Comparison of ENCODE assay signal across 8 mouse cellular contexts in genomic region chr9:105053812-105054211, GRCm38 (mm10). TPM values are rescaled to one million over a fixed set of nuclear protein-coding genes. Genes with fewer than 3 reads are reported as not detected.
DNase-seq lines count a peak whose midpoint lies in the region; ATAC-seq and TF ChIP-seq lines count a peak whose summit lies in the region.

No protein-coding gene starts in this region.

- no peaks in the 10 kb centered on the region; the same call in 1 of the 2 replicates for H3K27me3 ChIP-seq in heart, embryonic 13.5 days (replicated peaks)
- no peaks in the 10 kb centered on the region for H3K27me3 ChIP-seq in hindbrain, embryonic 14.5 days (ENCODE audit: control insufficient read depth, insufficient read depth, low read length)
- no peaks in the 10 kb centered on the region for H3K27me3 ChIP-seq in midbrain, embryonic 13.5 days

- WGBS in heart, embryonic 13.5 days, result 39% methylated on average over 4 of the region's 4 CpGs
- 64% methylated on average over 4 of the region's 4 CpGs for WGBS in hindbrain, embryonic 14.5 days
- 53% methylated on average over 4 of the region's 4 CpGs for whole genome bisulfite sequencing in midbrain, embryonic 13.5 days

- peaks cover 42% of the 10 kb centered on the region for H3K36me3 ChIP-seq in heart, embryonic 13.5 days
- peaks cover 38% of the 10 kb centered on the region for H3K36me3 ChIP-seq in hindbrain, embryonic 14.5 days (replicated peaks; ENCODE audit: control insufficient read depth, insufficient read depth)
- peaks cover 38% of the 10 kb centered on the region for H3K36me3 ChIP-seq in midbrain, embryonic 13.5 days

- TF ChIP-seq POLR2A in bone marrow macrophage, adult 2 months (IDR thresholded peaks at IDR 0.05; ENCODE audit: borderline replicate concordance, low read depth, low read length), result no peak

- TF ChIP-seq CTCF in bone marrow macrophage, adult 2 months (IDR thresholded peaks at IDR 0.05; ENCODE audit: low read depth, low read length), result no peak

- peaks cover 9% of the 10 kb centered on the region for H3K4me1 ChIP-seq in heart, embryonic 13.5 days
- peaks cover 2% of the 10 kb centered on the region; the same call in 1 of the 2 replicates for H3K4me1 ChIP-seq in bone marrow macrophage, adult 2 months (ENCODE audit: control insufficient read depth, insufficient read depth, low read length)
- H3K4me1 ChIP-seq in hindbrain, embryonic 14.5 days (replicated peaks; ENCODE audit: control insufficient read depth, insufficient read depth, low read length), result peaks cover 11% of the 10 kb centered on the region
- peaks cover 18% of the 10 kb centered on the region for H3K4me1 ChIP-seq in midbrain, embryonic 13.5 days (replicated peaks)

- H3K27ac ChIP-seq in heart, embryonic 13.5 days (replicated peaks), result peak overlapping the region; percentile 83; the same call in 1 of the 2 replicates
- peak overlapping the region; percentile 66 for H3K27ac ChIP-seq in bone marrow macrophage, adult 2 months (ENCODE audit: insufficient read depth, low read depth, low read length)
- no peak overlapping the region for H3K27ac ChIP-seq in hindbrain, embryonic 14.5 days
- peak overlapping the region; percentile 58; the same call in 1 of the 2 replicates for H3K27ac ChIP-seq in midbrain, embryonic 13.5 days

- ATAC-seq in heart, embryonic 13.5 days (ENCODE audit: extremely low read depth, insufficient number of reproducible peaks, low FRiP score, low TSS enrichment), result no peak
- no peak for ATAC-seq in hindbrain, embryonic 14.5 days (ENCODE audit: low FRiP score)
- no peak for ATAC-seq in midbrain, embryonic 13.5 days
- ATAC-seq in CD4-positive, CD25-positive, alpha-beta regulatory T cell, adult 4 months, result no peak

- peak overlapping the region; percentile 82 for H3K4me2 ChIP-seq in heart, embryonic 13.5 days
- peak overlapping the region; percentile 73 for H3K4me2 ChIP-seq in hindbrain, embryonic 14.5 days (replicated peaks)
- peak overlapping the region; percentile 81 for H3K4me2 ChIP-seq in midbrain, embryonic 13.5 days (replicated peaks)

- no peaks in the 10 kb centered on the region for H3K9me3 ChIP-seq in heart, embryonic 13.5 days
- H3K9me3 ChIP-seq in hindbrain, embryonic 14.5 days (ENCODE audit: control insufficient read depth, low read length), result no peaks in the 10 kb centered on the region
- no peaks in the 10 kb centered on the region for H3K9me3 ChIP-seq in midbrain, embryonic 13.5 days

- peak overlapping the region; percentile 99 for H3K9ac ChIP-seq in heart, embryonic 13.5 days
- peak overlapping the region; percentile 95 for H3K9ac ChIP-seq in hindbrain, embryonic 14.5 days
- peak overlapping the region; percentile 97 for H3K9ac ChIP-seq in midbrain, embryonic 13.5 days (replicated peaks)

- peak overlapping the region; percentile 100 for H3K4me3 ChIP-seq in heart, embryonic 13.5 days
- peak overlapping the region; percentile 90 for H3K4me3 ChIP-seq in bone marrow macrophage, adult 2 months (ENCODE audit: insufficient read depth, low read length)
- peak overlapping the region; percentile 99 for H3K4me3 ChIP-seq in hindbrain, embryonic 14.5 days (replicated peaks; ENCODE audit: low read length)
- H3K4me3 ChIP-seq in midbrain, embryonic 13.5 days (replicated peaks), result peak overlapping the region; percentile 98

- DNase-seq in heart, adult 8-10 months (ENCODE audit: low spot score), result no peak
- DNase-seq in hindbrain, embryonic 14.5 days (ENCODE audit: low spot score), result no peak
- DNase-seq in frontal cortex, postnatal 25 days (ENCODE audit: low spot score in 2 of 2), result no peak
- DNase-seq in ovary, postnatal 10 days (ENCODE audit: low spot score), result no peak

RNA-seq across cellular contexts. Expression of gene Mrpl3, which starts 0.8 kb away (rescaled TPM):
- 109 TPM in 2 replicates for polyA plus RNA-seq in heart, embryonic 13.5 days (2015; fragmentation: Nextera tagmentation; extraction: Ambion mirVana)
- total RNA-seq in heart, adult 8-10 months (2022), result 100 to 1,000 TPM; 177 to 202 (median 190) TPM
- polyA plus RNA-seq in bone marrow macrophage, adult 2 months (2012; ENCODE audit: insufficient read depth, insufficient read length, missing spikeins), result 43.1 and 52.9 TPM in 2 replicates
- 91.2 and 96.4 TPM in 2 replicates for polyA plus RNA-seq in hindbrain, embryonic 14.5 days (2014; fragmentation: Nextera tagmentation; extraction: Ambion mirVana)
- 99.1 and 105 TPM in 2 replicates for polyA plus RNA-seq in midbrain, embryonic 13.5 days (2015; fragmentation: Nextera tagmentation; extraction: Ambion mirVana)
- 10 to 100 TPM; 25.5 to 29.2 TPM for polyA plus RNA-seq in CD4-positive, CD25-positive, alpha-beta regulatory T cell, adult 4 months (2017; shearing (Covaris generic))
